ENCODE assay signal across 28 mouse cellular contexts in the genomic region with DNA sequence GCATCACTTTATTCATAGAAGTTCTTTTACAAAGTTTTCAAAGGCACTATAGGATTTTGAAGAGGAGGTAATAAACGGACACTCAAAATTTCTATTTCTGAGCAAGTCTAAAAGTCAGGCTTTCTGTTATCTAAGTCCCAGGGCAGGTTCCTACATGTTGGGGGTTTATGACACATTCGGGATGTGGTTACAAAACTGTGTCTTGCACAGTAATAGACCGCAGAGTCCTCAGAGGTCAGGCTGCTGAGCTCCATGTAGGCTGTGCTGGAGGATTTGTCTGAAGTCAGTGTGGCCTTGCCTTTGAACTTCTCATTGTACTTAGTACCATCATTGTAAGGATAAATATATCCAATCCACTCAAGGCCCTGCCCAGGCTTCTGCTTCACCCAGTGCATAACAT.
DNase-seq lines count a peak whose midpoint lies in the region; ATAC-seq lines count a peak whose summit lies in the region.
"Had no signal": no experiment of that assay in that cellular context is flagged by ENCODE, and none has a peak within 500 bp of the region (broad histone marks: within the 10 kb centered on the region; RNA-seq: fewer than 3 reads in every experiment).

No protein-coding gene starts in this region.

- H3K9ac ChIP-seq in hindbrain, embryonic 11.5 days (ENCODE audit: low read depth, low read length), result no peak overlapping the region
- no peak overlapping the region for H3K9ac ChIP-seq in hindbrain, embryonic 16.5 days (ENCODE audit: low read depth, low read length)
- H3K9ac ChIP-seq: embryonic facial prominence, embryonic 13.5 days; forebrain, embryonic 12.5 days; heart, embryonic 15.5 days; hindbrain, embryonic 12.5 days; hindbrain, embryonic 15.5 days; intestine, embryonic 15.5 days had no signal

- H3K36me3 ChIP-seq in hindbrain, embryonic 11.5 days (ENCODE audit: control insufficient read depth, insufficient read depth, low read length), result no peaks in the 10 kb centered on the region
- H3K36me3 ChIP-seq in hindbrain, embryonic 16.5 days (ENCODE audit: control insufficient read depth, insufficient read depth, low read length), result no peaks in the 10 kb centered on the region
- H3K36me3 ChIP-seq: embryonic facial prominence, embryonic 10.5 days; embryonic facial prominence, embryonic 13.5 days; forebrain, embryonic 12.5 days; heart, embryonic 15.5 days; hindbrain, embryonic 12.5 days; hindbrain, embryonic 15.5 days; intestine, embryonic 15.5 days had no signal

- H3K27ac ChIP-seq in hindbrain, embryonic 11.5 days (ENCODE audit: low read depth, low read length), result no peak overlapping the region
- H3K27ac ChIP-seq in hindbrain, embryonic 16.5 days (ENCODE audit: low read depth, low read length), result no peak overlapping the region
- H3K27ac ChIP-seq: embryonic facial prominence, embryonic 10.5 days; embryonic facial prominence, embryonic 13.5 days; forebrain, embryonic 12.5 days; gastrocnemius, adult 2 months; heart, embryonic 15.5 days; hindbrain, embryonic 12.5 days; hindbrain, embryonic 15.5 days; intestine, embryonic 15.5 days had no signal

- 88% methylated on average over 3 of the region's 3 CpGs for WGBS in hindbrain, embryonic 11.5 days
- WGBS in hindbrain, embryonic 16.5 days, result 88% methylated on average over 3 of the region's 3 CpGs

- H3K4me1 ChIP-seq in hindbrain, embryonic 11.5 days (replicated peaks; ENCODE audit: control insufficient read depth, insufficient read depth, low read length), result no peaks in the 10 kb centered on the region
- H3K4me1 ChIP-seq in hindbrain, embryonic 16.5 days (ENCODE audit: control insufficient read depth, insufficient read depth, low read depth, low read length), result no peaks in the 10 kb centered on the region
- H3K4me1 ChIP-seq: embryonic facial prominence, embryonic 10.5 days; embryonic facial prominence, embryonic 13.5 days; forebrain, embryonic 12.5 days; heart, embryonic 15.5 days; hindbrain, embryonic 12.5 days; hindbrain, embryonic 15.5 days; intestine, embryonic 15.5 days had no signal

- ATAC-seq in granulocyte monocyte progenitor cell, adult 5-6 weeks (replicated peaks; ENCODE audit: poor library complexity, severe bottlenecking), result peak; percentile 87
- peak; percentile 77 for ATAC-seq in megakaryocyte progenitor cell, adult 5-6 weeks (replicated peaks; ENCODE audit: poor library complexity)
- no peak for ATAC-seq in hindbrain, embryonic 11.5 days (ENCODE audit: low FRiP score)
- ATAC-seq in hindbrain, embryonic 16.5 days, result no peak
- ATAC-seq: activated CD4-positive, CD25-positive, alpha-beta regulatory T cell, adult 4 months; forebrain, embryonic 16.5 days; intestine, embryonic 15.5 days had no signal

- no peak overlapping the region for H3K4me2 ChIP-seq in hindbrain, embryonic 11.5 days (replicated peaks; ENCODE audit: low read depth, low read length)
- H3K4me2 ChIP-seq in hindbrain, embryonic 16.5 days (ENCODE audit: low read length), result no peak overlapping the region
- H3K4me2 ChIP-seq: embryonic facial prominence, embryonic 13.5 days; forebrain, embryonic 12.5 days; heart, embryonic 11.5 days; heart, embryonic 15.5 days; hindbrain, embryonic 12.5 days; hindbrain, embryonic 15.5 days; intestine, embryonic 15.5 days had no signal

- H3K4me3 ChIP-seq in hindbrain, embryonic 11.5 days (ENCODE audit: low read depth, low read length), result no peak overlapping the region
- H3K4me3 ChIP-seq in hindbrain, embryonic 16.5 days (ENCODE audit: low read length), result no peak overlapping the region
- H3K4me3 ChIP-seq: embryonic facial prominence, embryonic 10.5 days; embryonic facial prominence, embryonic 13.5 days; erythroblast, embryonic 14.5 days; forebrain, embryonic 12.5 days; gastrocnemius, adult 2 months; heart, embryonic 15.5 days; hindbrain, embryonic 12.5 days; hindbrain, embryonic 15.5 days; intestine, embryonic 15.5 days had no signal

- no peaks in the 10 kb centered on the region for H3K27me3 ChIP-seq in hindbrain, embryonic 11.5 days (ENCODE audit: control insufficient read depth, insufficient read depth, low read length)
- H3K27me3 ChIP-seq in hindbrain, embryonic 16.5 days (replicated peaks; ENCODE audit: control insufficient read depth, insufficient read depth, low read length), result no peaks in the 10 kb centered on the region
- H3K27me3 ChIP-seq: embryonic facial prominence, embryonic 13.5 days; forebrain, embryonic 12.5 days; heart, embryonic 15.5 days; hindbrain, embryonic 12.5 days; hindbrain, embryonic 15.5 days; intestine, embryonic 15.5 days had no signal

- DNase-seq in c-Kit-positive CD71-negative TER-119-negative erythroid progenitor cells, embryonic 14.5 days (ENCODE audit: low read depth), result peak; percentile 1
- no peak for DNase-seq in hindbrain, embryonic 11.5 days (ENCODE audit: low spot score)
- no peak for DNase-seq in right cerebral cortex, postnatal 36 days (ENCODE audit: low spot score in 2 of 2)
- DNase-seq: adrenal gland, adult 8-10 months; adrenal gland, postnatal 25 days; cerebellum, adult 18-20 months; cerebellum, adult 9-10 months; cerebellum, postnatal 25 days; embryo, embryonic 11 days; gastrocnemius, adult 2 months; gastrocnemius, postnatal 25 days; heart, postnatal 10 days; heart, postnatal 36 days; kidney, adult 11 months had no signal

- no peaks in the 10 kb centered on the region for H3K9me3 ChIP-seq in hindbrain, embryonic 11.5 days (ENCODE audit: control insufficient read depth, low read length)
- H3K9me3 ChIP-seq in hindbrain, embryonic 16.5 days (ENCODE audit: control insufficient read depth, low read length), result peaks cover 4% of the 10 kb centered on the region
- H3K9me3 ChIP-seq: intestine, embryonic 15.5 days had no signal

Comparison
In these comparisons a context has a peak if more than half of its experiments do, and no peak if none do; other contexts are left out.
1. ATAC-seq: peak in granulocyte monocyte progenitor cell, adult 5-6 weeks (single experiment) and megakaryocyte progenitor cell, adult 5-6 weeks (single experiment); none in hindbrain, embryonic 11.5 days (single experiment) and hindbrain, embryonic 16.5 days (single experiment).